Mouse (Mus musculus): ENCODE measurements at regions not wholly inside any gene's neighbourhood (a gene's known extent, or its start where the extent isn't known, plus 50 kb on each side); places are given as distances from the start of the nearest gene placed in this dataset.

DNA sequence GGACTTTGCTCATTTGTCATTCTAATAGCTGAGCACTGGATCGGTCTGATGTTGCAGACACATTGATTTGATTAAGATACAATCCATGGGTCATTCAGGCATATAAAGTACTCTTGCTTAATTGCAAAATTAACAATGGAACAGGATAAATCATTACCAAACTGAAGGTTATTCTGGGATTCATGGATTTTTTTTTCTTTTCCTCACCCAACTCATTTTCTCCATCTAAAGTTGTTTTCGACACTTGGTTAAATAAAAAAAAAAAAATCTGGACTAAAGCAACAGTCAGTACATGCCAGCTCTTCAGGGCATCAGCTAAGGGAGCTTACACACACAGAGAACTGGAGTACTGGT lies 169.8 kb upstream of the Lpp start:
- Histone ChIP-seq H3K36me3 (ENCODE audit: control insufficient read depth, insufficient read depth, low read length) (no peaks in the 10 kb centered on the region), H3K4me1 (ENCODE audit: control insufficient read depth, insufficient read depth, low read length) (no peaks in the 10 kb centered on the region), H3K9ac (replicated peaks; ENCODE audit: low read depth, low read length) (no peak overlapping the region), H3K9me3 (ENCODE audit: control insufficient read depth, low read length) (no peaks in the 10 kb centered on the region), H3K4me3 (ENCODE audit: low read depth, low read length) (no peak overlapping the region), H3K27me3 (ENCODE audit: control insufficient read depth, insufficient read depth, low read length) (no peaks in the 10 kb centered on the region), H3K27ac (ENCODE audit: low read depth, low read length) (no peak overlapping the region), H3K4me2 (ENCODE audit: low read depth, low read length) (no peak overlapping the region)
- WGBS = 63% methylated on average over 2 of the region's 2 CpGs
- no peak for ATAC-seq (ENCODE audit: low read depth)

DNA sequence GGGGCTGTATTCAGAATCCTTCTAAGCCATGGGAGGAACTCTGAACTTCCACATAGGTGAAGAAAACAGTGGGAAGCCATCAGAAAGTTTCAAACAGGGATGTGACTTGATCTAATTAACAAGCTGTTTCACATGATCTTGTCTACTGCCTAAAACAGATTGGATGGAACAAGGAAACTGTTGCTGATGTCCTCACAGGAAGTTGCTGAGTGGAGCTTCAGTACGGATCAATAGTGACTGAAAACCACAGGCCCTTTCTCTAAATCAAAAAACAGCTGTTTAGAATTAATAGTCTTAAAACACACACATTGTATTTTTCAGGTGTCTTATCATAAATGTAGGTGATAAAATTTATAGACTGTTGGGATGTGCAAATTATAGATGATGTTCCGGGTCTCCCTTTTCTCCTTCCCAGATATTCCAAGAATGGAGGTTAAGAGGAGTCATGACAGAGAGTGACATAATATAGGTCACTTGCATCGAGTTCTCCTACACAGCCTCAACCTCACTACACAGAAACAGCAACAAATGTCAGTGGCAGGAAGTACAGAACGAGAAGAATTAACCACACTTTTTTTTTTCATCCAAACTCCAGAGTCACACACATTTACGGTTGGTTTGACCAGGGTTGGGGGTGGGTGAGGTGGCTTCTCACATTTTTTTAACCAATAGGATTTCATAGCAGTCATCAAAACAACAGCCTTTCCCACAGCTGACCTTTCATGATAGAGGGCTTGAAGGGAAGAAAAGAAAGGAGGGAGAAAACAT lies 170.4 kb upstream of the Lpp start:
- Histone ChIP-seq H3K27ac (ENCODE audit: low read depth, low read length) (no peak overlapping the region), H3K36me3 (ENCODE audit: control insufficient read depth, insufficient read depth, low read length) (no peaks in the 10 kb centered on the region), H3K27me3 (ENCODE audit: control insufficient read depth, insufficient read depth, low read length) (no peaks in the 10 kb centered on the region), H3K9me3 (ENCODE audit: control insufficient read depth, low read length) (no peaks in the 10 kb centered on the region), H3K4me3 (ENCODE audit: low read depth, low read length) (no peak overlapping the region), H3K4me2 (ENCODE audit: low read depth, low read length) (no peak overlapping the region), H3K4me1 (ENCODE audit: control insufficient read depth, insufficient read depth, low read length) (no peaks in the 10 kb centered on the region), H3K9ac (replicated peaks; ENCODE audit: low read depth, low read length) (no peak overlapping the region)
- no peak for ATAC-seq (ENCODE audit: low read depth)
- 77% methylated on average over 5 of the region's 5 CpGs for WGBS

DNA sequence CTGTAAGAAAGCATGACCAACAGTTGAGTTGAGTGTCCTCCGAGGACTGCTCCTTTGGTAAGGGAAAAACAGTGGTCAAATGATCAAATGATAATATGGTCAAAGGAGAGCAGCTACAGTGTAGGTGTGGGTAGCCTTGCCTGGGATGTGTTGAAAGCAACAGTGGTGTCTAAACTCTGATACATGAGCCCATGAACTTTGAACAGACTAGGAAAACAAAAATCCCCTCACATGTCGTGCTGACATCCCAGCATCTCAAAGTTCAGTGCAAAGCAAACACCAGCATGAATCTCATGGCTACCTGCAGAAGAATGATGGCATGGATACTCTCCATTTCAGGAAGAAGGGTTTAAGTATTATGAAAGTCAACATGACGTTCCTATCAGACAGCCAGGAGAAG lies 171.3 kb upstream of the Lpp start:
- no peak for ATAC-seq (ENCODE audit: low read depth)
- WGBS = 87% methylated on average over 3 of the region's 3 CpGs

DNA sequence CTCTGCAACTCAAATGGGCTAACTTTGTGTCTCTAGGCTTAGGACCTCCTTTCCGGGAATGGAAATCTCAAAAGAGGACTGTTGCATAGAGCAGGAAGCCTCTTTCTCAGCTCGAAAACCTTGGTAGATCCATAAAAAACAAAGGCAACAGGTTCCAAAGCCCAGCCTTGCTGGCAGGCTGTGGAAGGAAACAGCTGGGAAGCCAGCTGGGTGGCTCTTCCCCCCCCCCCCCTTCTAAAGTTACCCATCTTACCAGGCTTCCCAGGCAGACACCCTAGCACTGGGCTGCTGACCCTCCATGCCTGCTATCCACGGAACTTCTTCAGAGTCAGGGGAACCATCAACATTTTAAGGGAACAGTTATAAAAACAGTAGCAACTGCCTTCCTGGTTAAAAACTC lies 172.7 kb upstream of the Lpp start:
- no peak overlapping the region for H3K4me3 ChIP-seq (ENCODE audit: low read depth, low read length)
- H3K9ac ChIP-seq (replicated peaks; ENCODE audit: low read depth, low read length) = no peak overlapping the region
- no peaks in the 10 kb centered on the region for H3K9me3 ChIP-seq (ENCODE audit: control insufficient read depth, low read length)
- H3K36me3 ChIP-seq (ENCODE audit: control insufficient read depth, insufficient read depth, low read length) = no peaks in the 10 kb centered on the region
- H3K27ac ChIP-seq (ENCODE audit: low read depth, low read length) = no peak overlapping the region
- H3K4me2 ChIP-seq (ENCODE audit: low read depth, low read length) = no peak overlapping the region
- 86% methylated on average over 3 of the region's 3 CpGs for WGBS
- no peaks in the 10 kb centered on the region for H3K27me3 ChIP-seq (ENCODE audit: control insufficient read depth, insufficient read depth, low read length)
- ATAC-seq (ENCODE audit: low read depth) = no peak
- H3K4me1 ChIP-seq (ENCODE audit: control insufficient read depth, insufficient read depth, low read length) = no peaks in the 10 kb centered on the region

More for the DNA sequence above, 171.3 kb upstream of the Lpp start:
- no peak overlapping the region for H3K4me2 ChIP-seq (ENCODE audit: low read depth, low read length)
- H3K4me1 ChIP-seq (ENCODE audit: control insufficient read depth, insufficient read depth, low read length) = no peaks in the 10 kb centered on the region
- H3K27ac ChIP-seq (ENCODE audit: low read depth, low read length) = no peak overlapping the region
- no peak overlapping the region for H3K4me3 ChIP-seq (ENCODE audit: low read depth, low read length)
- H3K27me3 ChIP-seq (ENCODE audit: control insufficient read depth, insufficient read depth, low read length) = no peaks in the 10 kb centered on the region
- H3K9me3 ChIP-seq (ENCODE audit: control insufficient read depth, low read length) = no peaks in the 10 kb centered on the region
- no peak overlapping the region for H3K9ac ChIP-seq (replicated peaks; ENCODE audit: low read depth, low read length)
- no peaks in the 10 kb centered on the region for H3K36me3 ChIP-seq (ENCODE audit: control insufficient read depth, insufficient read depth, low read length)

DNA sequence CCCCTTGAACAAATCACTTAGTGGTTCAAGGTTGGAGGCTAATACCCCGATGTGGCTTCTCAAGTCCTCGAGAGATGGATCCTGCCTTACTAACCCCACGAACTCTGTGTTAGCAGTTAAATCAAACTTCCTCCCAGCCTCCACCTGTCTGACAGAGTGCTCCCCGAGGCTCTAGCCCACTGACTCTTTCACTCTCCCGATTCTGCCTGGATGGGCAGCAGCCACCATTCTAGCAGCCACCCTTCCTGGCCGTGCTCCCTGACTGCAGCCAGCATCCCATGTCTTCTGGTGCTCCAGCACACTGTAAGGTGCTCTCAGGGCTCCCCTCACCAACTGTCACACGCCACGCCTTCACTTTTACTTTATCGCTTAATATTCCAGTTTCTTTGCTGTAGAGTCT lies 173.6 kb upstream of the Lpp start:
- ATAC-seq (ENCODE audit: low read depth) = no peak
- no peaks in the 10 kb centered on the region for H3K4me1 ChIP-seq (ENCODE audit: control insufficient read depth, insufficient read depth, low read length)
- H3K27ac ChIP-seq (ENCODE audit: low read depth, low read length) = no peak overlapping the region
- H3K27me3 ChIP-seq (ENCODE audit: control insufficient read depth, insufficient read depth, low read length) = no peaks in the 10 kb centered on the region
- no peak overlapping the region for H3K4me3 ChIP-seq (ENCODE audit: low read depth, low read length)
- no peaks in the 10 kb centered on the region for H3K36me3 ChIP-seq (ENCODE audit: control insufficient read depth, insufficient read depth, low read length)
- WGBS = 89% methylated on average over 9 of the region's 9 CpGs
- H3K9me3 ChIP-seq (ENCODE audit: control insufficient read depth, low read length) = no peaks in the 10 kb centered on the region
- H3K4me2 ChIP-seq (ENCODE audit: low read depth, low read length) = no peak overlapping the region
- H3K9ac ChIP-seq (replicated peaks; ENCODE audit: low read depth, low read length) = no peak overlapping the region

DNA sequence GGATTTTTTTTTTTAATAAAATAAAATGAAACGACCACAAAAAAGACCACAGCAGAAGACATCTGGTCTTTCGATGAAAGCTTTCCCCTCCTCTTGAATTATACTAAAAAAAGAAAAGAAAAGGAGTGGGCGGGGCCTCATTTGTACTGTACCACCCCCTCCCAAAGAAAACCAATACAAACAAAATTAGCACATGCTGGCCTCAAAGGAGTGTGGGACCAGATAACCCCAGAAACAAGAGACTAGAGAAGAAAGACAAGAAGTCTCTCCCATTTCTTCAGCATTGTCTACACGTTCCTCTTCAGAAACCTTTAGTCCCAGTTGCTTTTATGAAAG lies 174.5 kb upstream of the Lpp start:
- Histone ChIP-seq H3K4me3 (ENCODE audit: low read depth, low read length) (no peak overlapping the region), H3K4me2 (ENCODE audit: low read depth, low read length) (no peak overlapping the region), H3K27me3 (ENCODE audit: control insufficient read depth, insufficient read depth, low read length) (no peaks in the 10 kb centered on the region), H3K27ac (ENCODE audit: low read depth, low read length) (no peak overlapping the region), H3K36me3 (ENCODE audit: control insufficient read depth, insufficient read depth, low read length) (no peaks in the 10 kb centered on the region), H3K4me1 (ENCODE audit: control insufficient read depth, insufficient read depth, low read length) (no peaks in the 10 kb centered on the region), H3K9ac (replicated peaks; ENCODE audit: low read depth, low read length) (no peak overlapping the region), H3K9me3 (ENCODE audit: control insufficient read depth, low read length) (no peaks in the 10 kb centered on the region)
- no peak for ATAC-seq (ENCODE audit: low read depth)
- 40% methylated on average over 4 of the region's 4 CpGs for WGBS

DNA sequence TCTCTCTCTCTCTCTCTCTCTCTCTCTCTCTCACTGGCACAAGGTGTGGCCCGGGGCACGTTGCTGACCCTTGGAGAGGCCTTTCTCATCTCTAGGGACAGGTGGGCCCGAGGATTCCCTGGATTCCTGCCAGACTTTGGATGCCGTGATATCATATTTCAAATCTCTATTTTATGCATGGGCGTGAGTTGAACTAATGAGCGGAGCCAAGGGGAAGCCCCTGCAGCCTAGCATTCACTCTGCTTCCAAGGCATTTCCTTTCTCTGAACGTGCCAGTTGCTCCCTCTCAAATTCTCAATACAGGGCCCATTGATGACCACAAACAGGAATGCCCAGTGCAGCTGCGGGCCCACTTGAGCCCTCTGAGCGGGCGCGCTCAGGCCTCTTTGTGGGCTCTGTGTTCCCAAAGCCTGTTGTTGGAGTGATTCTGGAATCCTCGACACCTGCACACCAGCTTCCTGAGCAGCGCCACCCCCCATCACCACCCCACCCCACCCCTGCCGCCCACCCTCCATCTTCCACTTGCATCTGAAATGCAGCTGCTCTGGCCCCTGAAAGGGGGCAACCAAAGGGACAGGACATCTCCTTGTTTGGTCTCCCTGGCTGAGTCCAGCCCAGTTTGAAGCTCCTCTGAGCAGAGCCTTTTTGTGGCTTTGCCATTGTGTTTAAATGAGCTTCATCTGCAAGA lies 175.0 kb upstream of the Lpp start:
- Histone ChIP-seq H3K4me3 (ENCODE audit: low read depth, low read length) (no peak overlapping the region), H3K36me3 (ENCODE audit: control insufficient read depth, insufficient read depth, low read length) (no peaks in the 10 kb centered on the region), H3K4me1 (ENCODE audit: control insufficient read depth, insufficient read depth, low read length) (no peaks in the 10 kb centered on the region), H3K9me3 (ENCODE audit: control insufficient read depth, low read length) (no peaks in the 10 kb centered on the region), H3K27ac (ENCODE audit: low read depth, low read length) (no peak overlapping the region), H3K9ac (replicated peaks; ENCODE audit: low read depth, low read length) (no peak overlapping the region), H3K4me2 (ENCODE audit: low read depth, low read length) (no peak overlapping the region), H3K27me3 (ENCODE audit: control insufficient read depth, insufficient read depth, low read length) (no peaks in the 10 kb centered on the region)
- ATAC-seq (ENCODE audit: low read depth) = peak; percentile 28; the same call in 1 of the 2 replicates
- 43% methylated on average over 14 of the region's 14 CpGs for WGBS

DNA sequence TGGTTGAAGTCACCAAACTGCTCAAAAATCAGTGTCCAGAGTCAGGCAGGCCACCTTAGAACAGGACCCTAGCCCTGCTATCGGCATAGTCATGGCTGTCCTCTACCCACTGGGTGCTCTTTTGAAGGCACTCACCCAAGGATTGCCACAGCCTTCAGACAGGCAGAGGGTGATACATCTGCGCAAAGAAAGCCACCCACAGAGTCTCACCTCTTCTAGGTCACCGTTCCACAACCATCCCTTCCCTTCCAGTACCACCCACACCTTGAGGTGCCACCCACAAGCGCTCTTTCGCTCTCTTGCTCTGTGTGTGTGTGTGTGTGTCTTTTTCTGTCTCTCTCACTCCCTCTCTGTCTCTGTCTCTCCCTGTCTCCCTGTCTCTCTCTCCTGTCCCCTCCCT lies 176.5 kb upstream of the Lpp start:
- Histone ChIP-seq H3K9ac (replicated peaks; ENCODE audit: low read depth, low read length) (no peak overlapping the region), H3K27ac (ENCODE audit: low read depth, low read length) (no peak overlapping the region), H3K9me3 (ENCODE audit: control insufficient read depth, low read length) (no peaks in the 10 kb centered on the region), H3K4me1 (ENCODE audit: control insufficient read depth, insufficient read depth, low read length) (no peaks in the 10 kb centered on the region), H3K36me3 (ENCODE audit: control insufficient read depth, insufficient read depth, low read length) (no peaks in the 10 kb centered on the region), H3K27me3 (ENCODE audit: control insufficient read depth, insufficient read depth, low read length) (no peaks in the 10 kb centered on the region), H3K4me2 (ENCODE audit: low read depth, low read length) (no peak overlapping the region), H3K4me3 (ENCODE audit: low read depth, low read length) (no peak overlapping the region)
- WGBS = 94% methylated on average over 5 of the region's 5 CpGs
- no peak for ATAC-seq (ENCODE audit: low read depth)

DNA sequence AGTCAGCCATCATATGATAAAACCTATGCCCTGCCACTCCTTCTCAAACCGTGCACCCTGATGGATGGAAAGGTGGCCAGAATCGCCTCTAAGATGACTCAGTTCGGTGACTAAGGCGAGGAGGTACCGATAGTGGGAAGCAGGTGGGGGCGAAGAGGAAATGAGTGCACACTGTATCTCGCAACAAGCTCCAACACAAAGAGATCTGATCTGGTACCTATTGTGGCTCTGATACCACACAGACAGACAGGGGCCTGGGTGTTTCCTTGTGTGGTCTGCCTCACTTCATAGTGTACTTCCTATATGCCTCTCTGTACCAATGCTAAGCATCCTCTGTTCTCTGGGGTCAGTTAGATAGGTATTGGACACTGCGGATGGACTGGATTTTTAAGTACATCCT lies 178.0 kb upstream of the Lpp start:
- Histone ChIP-seq H3K4me2 (ENCODE audit: low read depth, low read length) (no peak overlapping the region), H3K27me3 (ENCODE audit: control insufficient read depth, insufficient read depth, low read length) (no peaks in the 10 kb centered on the region), H3K27ac (ENCODE audit: low read depth, low read length) (no peak overlapping the region), H3K9me3 (ENCODE audit: control insufficient read depth, low read length) (no peaks in the 10 kb centered on the region), H3K4me3 (ENCODE audit: low read depth, low read length) (no peak overlapping the region), H3K9ac (replicated peaks; ENCODE audit: low read depth, low read length) (no peak overlapping the region), H3K36me3 (ENCODE audit: control insufficient read depth, insufficient read depth, low read length) (no peaks in the 10 kb centered on the region), H3K4me1 (ENCODE audit: control insufficient read depth, insufficient read depth, low read length) (no peaks in the 10 kb centered on the region)
- whole genome bisulfite sequencing = 95% methylated on average over 8 of the region's 8 CpGs
- no peak for ATAC-seq (ENCODE audit: low read depth)

All from neural tube, embryonic 14.5 days (tissue).